Mouse (Mus musculus) hindbrain, embryonic 11.5 days (tissue): ENCODE measurements at regions not wholly inside any gene's neighbourhood (a gene's known extent, or its start where the extent isn't known, plus 50 kb on each side); places are given as distances from the start of the nearest gene placed in this dataset.

Experiments
- ATAC-seq: fragments of 200-750 bp; cut with Nextera tagmentation; 2 replicates; pipeline ENCODE4 v1.8.0; 2017; ENCODE audit warnings: mild to moderate bottlenecking, moderate TSS enrichment, moderate library complexity; ENCODE audit not compliant: low FRiP score
- DNase-seq: peaks from one replicate; pipeline ENCODE4 v3.0.0-alpha.2; 2015; ENCODE audit warnings: low spot score
- H3K27ac ChIP-seq: fragments of 300-500 bp; sonication (generic); 2 replicates; pipeline ENCODE4 v1.5.1; 2014; ENCODE audit warnings: mild to moderate bottlenecking, low read depth, low read length
- H3K27me3 ChIP-seq: fragments of 300-500 bp; sonication (generic); 2 replicates; pipeline ENCODE4 v1.6.1; 2014; ENCODE audit warnings: mild to moderate bottlenecking, low read length, moderate library complexity, mixed read lengths; ENCODE audit not compliant: control insufficient read depth, insufficient read depth
- H3K36me3 ChIP-seq: fragments of 300-500 bp; sonication (generic); 2 replicates; pipeline ENCODE4 v1.6.1; 2014; ENCODE audit warnings: mild to moderate bottlenecking, low read length, moderate library complexity, mixed read lengths; ENCODE audit not compliant: control insufficient read depth, insufficient read depth
- H3K4me1 ChIP-seq: fragments of 300-500 bp; sonication (generic); replicated peaks from 2 replicates; pipeline ENCODE4 v1.6.1; 2014; ENCODE audit warnings: low read length, mixed read lengths; ENCODE audit not compliant: control insufficient read depth, insufficient read depth
- H3K4me2 ChIP-seq: fragments of 300-500 bp; sonication (generic); replicated peaks from 2 replicates; pipeline ENCODE4 v1.6.1; 2014; ENCODE audit warnings: mild to moderate bottlenecking, low read depth, low read length
- H3K4me3 ChIP-seq: fragments of 300-500 bp; sonication (generic); 2 replicates; pipeline ENCODE4 v1.5.1; 2014; ENCODE audit warnings: low read depth, low read length
- H3K9ac ChIP-seq: fragments of 300-500 bp; sonication (generic); 2 replicates; pipeline ENCODE4 v1.6.1; 2014; ENCODE audit warnings: low read depth, low read length
- H3K9me3 ChIP-seq: fragments of 300-500 bp; sonication (generic); 2 replicates; pipeline ENCODE4 v1.6.1; 2016; ENCODE audit warnings: low read length; ENCODE audit not compliant: control insufficient read depth
- WGBS: fragments of 180-500 bp; shearing (Covaris S2); extraction: QIAGEN DNeasy Blood & Tissue Kit; methylation state at CpG from one replicate; pipeline ENCODE4 v1.1.7; 2014; 5-methylcytosine and 5-hydroxymethylcytosine counted together

- Histone ChIP-seq H3K4me3 (no peak overlapping the region), H3K27me3 (no peaks in the 10 kb centered on the region), H3K4me2 (no peak overlapping the region), H3K27ac (no peak overlapping the region), H3K36me3 (no peaks in the 10 kb centered on the region), H3K9me3 (no peaks in the 10 kb centered on the region), H3K9ac (no peak overlapping the region), H3K4me1 (no peaks in the 10 kb centered on the region)
- no peak for ATAC-seq
- no peak for DNase-seq
- WGBS, result 70% methylated on average over 6 of the region's 6 CpGs
Measured at GRCm38 (mm10) chr6:66200136-66200790, 247.9 kb downstream of the 4930544G11Rik start.

GRCm38 (mm10) chr6:66206197-66206925 is 254.0 kb downstream of the 4930544G11Rik start:
- Histone ChIP-seq H3K4me3 (no peak overlapping the region), H3K27ac (no peak overlapping the region), H3K27me3 (no peaks in the 10 kb centered on the region), H3K4me2 (no peak overlapping the region), H3K9me3 (no peaks in the 10 kb centered on the region), H3K9ac (no peak overlapping the region), H3K36me3 (no peaks in the 10 kb centered on the region), H3K4me1 (no peaks in the 10 kb centered on the region)
- WGBS, result 89% methylated on average over 5 of the region's 5 CpGs
- DNase-seq (no peak), ATAC-seq (no peak)

GRCm38 (mm10) chr6:66217543-66217942 is 265.1 kb downstream of the 4930544G11Rik start:
- no peaks in the 10 kb centered on the region for H3K9me3 ChIP-seq
- H3K27ac ChIP-seq, result no peak overlapping the region
- WGBS, result 19% methylated on average over 2 of the region's 2 CpGs
- no peak overlapping the region for H3K4me2 ChIP-seq
- no peaks in the 10 kb centered on the region for H3K36me3 ChIP-seq
- ATAC-seq (peak; percentile 76; the same call in 1 of the 2 replicates), DNase-seq (no peak)
- H3K4me3 ChIP-seq, result no peak overlapping the region
- no peaks in the 10 kb centered on the region for H3K27me3 ChIP-seq
- H3K9ac ChIP-seq, result no peak overlapping the region
- no peaks in the 10 kb centered on the region for H3K4me1 ChIP-seq

- DNase-seq (no peak), ATAC-seq (peak; percentile 30; the same call in 1 of the 2 replicates)
- Histone ChIP-seq H3K27ac (no peak overlapping the region), H3K36me3 (no peaks in the 10 kb centered on the region), H3K4me1 (no peaks in the 10 kb centered on the region), H3K9ac (no peak overlapping the region), H3K4me2 (no peak overlapping the region), H3K4me3 (no peak overlapping the region), H3K9me3 (no peaks in the 10 kb centered on the region), H3K27me3 (no peaks in the 10 kb centered on the region)
- WGBS, result 77% methylated on average over 4 of the region's 4 CpGs
Measured at GRCm38 (mm10) chr6:66224164-66224903, 271.9 kb downstream of the 4930544G11Rik start.

- H3K27me3 ChIP-seq, result no peaks in the 10 kb centered on the region
- 78% methylated on average over 2 of the region's 2 CpGs for WGBS
Measured at GRCm38 (mm10) chr6:66236368-66236767, 284.0 kb downstream of the 4930544G11Rik start.

GRCm38 (mm10) chr6:66255378-66255777 is 279.8 kb upstream of the Mad2l1 start:
- WGBS, result 89% methylated on average over 4 of the region's 4 CpGs
- Histone ChIP-seq H3K4me2 (no peak overlapping the region), H3K36me3 (no peaks in the 10 kb centered on the region), H3K4me1 (no peaks in the 10 kb centered on the region), H3K27me3 (no peaks in the 10 kb centered on the region), H3K9ac (no peak overlapping the region), H3K4me3 (no peak overlapping the region), H3K9me3 (no peaks in the 10 kb centered on the region), H3K27ac (no peak overlapping the region)
- no peak for DNase-seq
- no peak for ATAC-seq

More at GRCm38 (mm10) chr6:66236368-66236767, 284.0 kb downstream of the 4930544G11Rik start:
- H3K36me3 ChIP-seq, result no peaks in the 10 kb centered on the region
- no peak overlapping the region for H3K4me3 ChIP-seq
- no peak overlapping the region for H3K4me2 ChIP-seq
- no peaks in the 10 kb centered on the region for H3K9me3 ChIP-seq
- no peaks in the 10 kb centered on the region for H3K4me1 ChIP-seq
- H3K9ac ChIP-seq, result no peak overlapping the region
- ATAC-seq, result no peak
- no peak for DNase-seq
- H3K27ac ChIP-seq, result no peak overlapping the region

- H3K9ac ChIP-seq, result no peak overlapping the region
- H3K4me2 ChIP-seq, result no peak overlapping the region
- no peaks in the 10 kb centered on the region for H3K4me1 ChIP-seq
- ATAC-seq (no peak), DNase-seq (no peak)
- H3K4me3 ChIP-seq, result no peak overlapping the region
- no peak overlapping the region for H3K27ac ChIP-seq
- H3K36me3 ChIP-seq, result no peaks in the 10 kb centered on the region
- no peaks in the 10 kb centered on the region for H3K9me3 ChIP-seq
- 87% methylated on average over 3 of the region's 3 CpGs for WGBS
- no peaks in the 10 kb centered on the region for H3K27me3 ChIP-seq
Measured at GRCm38 (mm10) chr6:66263429-66263828, 271.8 kb upstream of the Mad2l1 start.

- H3K36me3 ChIP-seq, result no peaks in the 10 kb centered on the region
- H3K27ac ChIP-seq, result no peak overlapping the region
- H3K27me3 ChIP-seq, result no peaks in the 10 kb centered on the region
- H3K4me2 ChIP-seq, result no peak overlapping the region
- no peak overlapping the region for H3K4me3 ChIP-seq
- WGBS, result 86% methylated on average over 1 of the region's 1 CpGs
- H3K9ac ChIP-seq, result no peak overlapping the region
- H3K4me1 ChIP-seq, result no peaks in the 10 kb centered on the region
- no peaks in the 10 kb centered on the region for H3K9me3 ChIP-seq
- ATAC-seq, result no peak
- DNase-seq, result no peak
Measured at GRCm38 (mm10) chr6:66263918-66264317, 271.3 kb upstream of the Mad2l1 start.
